Mouse (Mus musculus) hindbrain, embryonic 12.5 days (tissue): ENCODE data around the gene Nmd3. TPM values are rescaled to one million over a fixed set of nuclear protein-coding genes. Genes with fewer than 3 reads are reported as not detected.

ENCODE experiments used
- ATAC-seq: fragments of 200-750 bp; cut with Nextera tagmentation; 2 replicates; pipeline ENCODE4 v1.8.0; 2017; ENCODE audit warnings: moderate TSS enrichment; ENCODE audit not compliant: low FRiP score
- H3K27ac ChIP-seq: fragments of 300-500 bp; sonication (generic); 2 replicates; pipeline ENCODE4 v1.5.1; 2016; ENCODE audit warnings: mild to moderate bottlenecking
- H3K27me3 ChIP-seq: fragments of 300-500 bp; sonication (generic); 2 replicates; pipeline ENCODE4 v1.6.1; 2016; ENCODE audit warnings: mild to moderate bottlenecking
- H3K36me3 ChIP-seq: fragments of 300-500 bp; sonication (generic); 2 replicates; pipeline ENCODE4 v1.6.1; 2016; ENCODE audit warnings: mild to moderate bottlenecking
- H3K4me1 ChIP-seq: fragments of 300-500 bp; sonication (generic); 2 replicates; pipeline ENCODE4 v1.6.1; 2016
- H3K4me2 ChIP-seq: fragments of 300-500 bp; sonication (generic); replicated peaks from 2 replicates; pipeline ENCODE4 v1.6.1; 2016; ENCODE audit warnings: mild to moderate bottlenecking
- H3K4me3 ChIP-seq: fragments of 300-500 bp; sonication (generic); 2 replicates; pipeline ENCODE4 v1.5.1; 2016; ENCODE audit warnings: mild to moderate bottlenecking
- H3K9ac ChIP-seq: fragments of 300-500 bp; sonication (generic); 2 replicates; pipeline ENCODE4 v1.6.1; 2016; ENCODE audit warnings: mild to moderate bottlenecking, moderate library complexity
- H3K9me3 ChIP-seq: fragments of 300-500 bp; sonication (generic); replicated peaks from 2 replicates; pipeline ENCODE4 v1.6.1; 2016; ENCODE audit warnings: mild to moderate bottlenecking
- WGBS: fragments of 180-500 bp; shearing (Covaris S2); methylation state at CpG from one replicate; pipeline ENCODE4 v1.1.7; 2016; 5-methylcytosine and 5-hydroxymethylcytosine counted together
- polyA plus RNA-seq: library from polyadenylated mRNA; unstranded; fragments of >200 nt; fragmentation: Nextera tagmentation; extraction: Ambion mirVana; gene quantifications from 2 replicates; pipeline ENCODE4 v1.2.1, GENCODE M21; 2016

The Nmd3 gene
- polyA plus RNA-seq, 1 experiment from 2014 or later: 110 TPM

- no peak overlapping the region for H3K4me3 ChIP-seq
- no peaks in the 10 kb centered on the region for H3K27me3 ChIP-seq
- WGBS: 88% methylated on average over 4 of the region's 4 CpGs
- no peak overlapping the region for H3K27ac ChIP-seq
- H3K36me3 ChIP-seq: no peaks in the 10 kb centered on the region
- no peak overlapping the region for H3K4me2 ChIP-seq
- H3K9me3 ChIP-seq: no peaks in the 10 kb centered on the region
- no peak for ATAC-seq
- H3K4me1 ChIP-seq: no peaks in the 10 kb centered on the region
- no peak overlapping the region for H3K9ac ChIP-seq
Observed at GRCm38 (mm10) chr3:69773356-69773755, 51.6 kb downstream of the Nmd3 start.

- H3K9ac ChIP-seq: no peak overlapping the region
- no peak overlapping the region for H3K4me3 ChIP-seq
- no peak for ATAC-seq
- no peaks in the 10 kb centered on the region for H3K4me1 ChIP-seq
- no peaks in the 10 kb centered on the region for H3K36me3 ChIP-seq
- H3K27ac ChIP-seq: no peak overlapping the region
- 78% methylated on average over 4 of the region's 4 CpGs for WGBS
- no peak overlapping the region for H3K4me2 ChIP-seq
- no peaks in the 10 kb centered on the region for H3K9me3 ChIP-seq
- H3K27me3 ChIP-seq: no peaks in the 10 kb centered on the region
Observed at GRCm38 (mm10) chr3:69779246-69779796, 57.5 kb downstream of the Nmd3 start.

- Histone ChIP-seq H3K9me3 (no peaks in the 10 kb centered on the region), H3K4me2 (no peak overlapping the region), H3K9ac (no peak overlapping the region), H3K27ac (no peak overlapping the region), H3K36me3 (no peaks in the 10 kb centered on the region), H3K4me1 (no peaks in the 10 kb centered on the region), H3K4me3 (no peak overlapping the region), H3K27me3 (no peaks in the 10 kb centered on the region)
- 79% methylated on average over 3 of the region's 3 CpGs for WGBS
- no peak for ATAC-seq
Observed at GRCm38 (mm10) chr3:69792823-69793417, 71.1 kb downstream of the Nmd3 start.

GRCm38 (mm10) chr3:69797533-69797932 lies 75.7 kb downstream of the Nmd3 start:
- Histone ChIP-seq H3K4me2 (no peak overlapping the region), H3K36me3 (no peaks in the 10 kb centered on the region), H3K9ac (no peak overlapping the region), H3K9me3 (no peaks in the 10 kb centered on the region), H3K27ac (no peak overlapping the region), H3K4me1 (no peaks in the 10 kb centered on the region), H3K4me3 (no peak overlapping the region), H3K27me3 (no peaks in the 10 kb centered on the region)
- WGBS: 90% methylated on average over 4 of the region's 4 CpGs
- ATAC-seq: no peak

GRCm38 (mm10) chr3:69797969-69798368 lies 76.2 kb downstream of the Nmd3 start:
- H3K36me3 ChIP-seq: no peaks in the 10 kb centered on the region
- 87% methylated on average over 2 of the region's 2 CpGs for WGBS

GRCm38 (mm10) chr3:69799096-69799495 lies 77.3 kb downstream of the Nmd3 start:
- no peak for ATAC-seq
- WGBS: 87% methylated on average over 1 of the region's 1 CpGs
- no peak overlapping the region for H3K4me3 ChIP-seq
- H3K27me3 ChIP-seq: no peaks in the 10 kb centered on the region
- no peaks in the 10 kb centered on the region for H3K9me3 ChIP-seq
- no peaks in the 10 kb centered on the region for H3K36me3 ChIP-seq
- no peak overlapping the region for H3K4me2 ChIP-seq
- no peaks in the 10 kb centered on the region for H3K4me1 ChIP-seq
- H3K9ac ChIP-seq: no peak overlapping the region
- H3K27ac ChIP-seq: no peak overlapping the region

More at GRCm38 (mm10) chr3:69797969-69798368, 76.2 kb downstream of the Nmd3 start:
- Histone ChIP-seq H3K27me3 (no peaks in the 10 kb centered on the region), H3K27ac (no peak overlapping the region), H3K9ac (no peak overlapping the region), H3K9me3 (no peaks in the 10 kb centered on the region), H3K4me3 (no peak overlapping the region), H3K4me2 (no peak overlapping the region), H3K4me1 (no peaks in the 10 kb centered on the region)
- no peak for ATAC-seq

- H3K9me3 ChIP-seq: no peaks in the 10 kb centered on the region
- 54% methylated on average over 7 of the region's 7 CpGs for WGBS
- H3K9ac ChIP-seq: no peak overlapping the region
- no peaks in the 10 kb centered on the region for H3K4me1 ChIP-seq
- H3K27me3 ChIP-seq: no peaks in the 10 kb centered on the region
- H3K27ac ChIP-seq: no peak overlapping the region
- no peaks in the 10 kb centered on the region for H3K36me3 ChIP-seq
- H3K4me3 ChIP-seq: no peak overlapping the region
- ATAC-seq: no peak
- no peak overlapping the region for H3K4me2 ChIP-seq
Observed at GRCm38 (mm10) chr3:69800829-69801384, 79.1 kb downstream of the Nmd3 start.

- 83% methylated on average over 1 of the region's 1 CpGs for WGBS
Observed at GRCm38 (mm10) chr3:69803137-69803536, 81.4 kb downstream of the Nmd3 start.

More at GRCm38 (mm10) chr3:69803137-69803536, 81.4 kb downstream of the Nmd3 start:
- no peaks in the 10 kb centered on the region for H3K27me3 ChIP-seq
- no peaks in the 10 kb centered on the region for H3K4me1 ChIP-seq
- no peak for ATAC-seq
- H3K9ac ChIP-seq: no peak overlapping the region
- H3K9me3 ChIP-seq: no peaks in the 10 kb centered on the region
- no peak overlapping the region for H3K4me2 ChIP-seq
- no peak overlapping the region for H3K4me3 ChIP-seq
- H3K36me3 ChIP-seq: no peaks in the 10 kb centered on the region
- H3K27ac ChIP-seq: no peak overlapping the region

Other genes with a start within 250 kb of the Nmd3 start
- gene B3galnt1, start 123.0 kb upstream of the Nmd3 start, polyA plus RNA-seq: 51.0 and 53.7 TPM in 2 replicates
- 0.28 and 1.1 TPM in 2 replicates for gene Sptssb, start 138.0 kb downstream of the Nmd3 start, polyA plus RNA-seq